Mouse (Mus musculus) NIH3T3 (cell line): ENCODE data around the gene Tra2a.
A peak's percentile ranks its signal among the peaks of the same experiment; 100 is the strongest.

ENCODE experiments used
- DNase-seq: peaks from one replicate; pipeline ENCODE4 v3.0.0-alpha.2; 2012; ENCODE audit warnings: low read depth

Gene Tra2a

GRCm38 (mm10) chr6:49233356-49233755, 30.5 kb downstream of the Tra2a start:
- DNase-seq: peak; percentile 30

GRCm38 (mm10) chr6:49228126-49228679, 35.6 kb downstream of the Tra2a start:
- DNase-seq: peak; percentile 70

- DNase-seq: peak; percentile 76
Observed at GRCm38 (mm10) chr6:49227184-49227735, 36.6 kb downstream of the Tra2a start.

GRCm38 (mm10) chr6:49225728-49226123, 38.1 kb downstream of the Tra2a start:
- DNase-seq: no peak

GRCm38 (mm10) chr6:49224923-49225727, 38.7 kb downstream of the Tra2a start:
- no peak for DNase-seq

GRCm38 (mm10) chr6:49221906-49222305, 41.9 kb downstream of the Tra2a start:
- DNase-seq: no peak

- no peak for DNase-seq
Observed at GRCm38 (mm10) chr6:49219920-49220604, 43.8 kb downstream of the Tra2a start.

- no peak for DNase-seq
Observed at GRCm38 (mm10) chr6:49219001-49219560, 44.8 kb downstream of the Tra2a start.

- peak; percentile 21 for DNase-seq
Observed at GRCm38 (mm10) chr6:49218275-49218802, 45.5 kb downstream of the Tra2a start.

- peak; percentile 99 for DNase-seq
Observed at GRCm38 (mm10) chr6:49217581-49218274, 46.1 kb downstream of the Tra2a start.

- DNase-seq: no peak
Observed at GRCm38 (mm10) chr6:49216811-49217542, 46.9 kb downstream of the Tra2a start.

- no peak for DNase-seq
Observed at GRCm38 (mm10) chr6:49215748-49216585, 47.9 kb downstream of the Tra2a start.

- peak; percentile 93 for DNase-seq
Observed at GRCm38 (mm10) chr6:49214928-49215747, 48.7 kb downstream of the Tra2a start, which contains the start of gene Igf2bp3. Igf2bp3 (minus strand) TSS chr6:49214957.

GRCm38 (mm10) chr6:49214086-49214927, 49.5 kb downstream of the Tra2a start:
- peak; percentile 96 for DNase-seq

- DNase-seq: peak; percentile 65
Observed at GRCm38 (mm10) chr6:49213581-49214085, 50.2 kb downstream of the Tra2a start.

- no peak for DNase-seq
Observed at GRCm38 (mm10) chr6:49212931-49213580, 50.8 kb downstream of the Tra2a start.

- peak; percentile 13 for DNase-seq
Observed at GRCm38 (mm10) chr6:49212141-49212540, 51.7 kb downstream of the Tra2a start.
